Mouse (Mus musculus) hindbrain, postnatal 0 days (tissue): ENCODE results near the gene Dbf4. TPM values are rescaled to one million over a fixed set of nuclear protein-coding genes. Genes with fewer than 3 reads are reported as not detected.

Experiments
- ATAC-seq: fragments of 200-750 bp; cut with Nextera tagmentation; 2 replicates; pipeline ENCODE4 v1.8.0; 2017; ENCODE audit warnings: mild to moderate bottlenecking, moderate TSS enrichment, moderate library complexity
- DNase-seq: peaks from one replicate; pipeline ENCODE4 v3.0.0-alpha.2; 2015; ENCODE audit warnings: low spot score
- H3K27ac ChIP-seq: fragments of 300-500 bp; sonication (generic); 2 replicates; pipeline ENCODE4 v1.5.1; 2014; ENCODE audit warnings: mild to moderate bottlenecking
- H3K27me3 ChIP-seq: fragments of 300-500 bp; sonication (generic); 2 replicates; pipeline ENCODE4 v1.6.1; 2014; ENCODE audit warnings: low read length, mixed read lengths; ENCODE audit not compliant: insufficient read depth
- H3K36me3 ChIP-seq: fragments of 300-500 bp; sonication (generic); 2 replicates; pipeline ENCODE4 v1.6.1; 2014; ENCODE audit warnings: low read length, mixed read lengths; ENCODE audit not compliant: insufficient read depth
- H3K4me1 ChIP-seq: fragments of 300-500 bp; sonication (generic); 2 replicates; pipeline ENCODE4 v1.6.1; 2014; ENCODE audit warnings: antibody characterized with exemption, low read length, mixed read lengths; ENCODE audit not compliant: insufficient read depth
- H3K4me2 ChIP-seq: fragments of 300-500 bp; sonication (generic); 2 replicates; pipeline ENCODE4 v1.6.1; 2014; ENCODE audit warnings: low read depth, mild to moderate bottlenecking, low read length, moderate library complexity, mixed read lengths
- H3K4me3 ChIP-seq: fragments of 300-500 bp; sonication (generic); 2 replicates; pipeline ENCODE4 v1.5.1; 2014; ENCODE audit warnings: low read length
- H3K9ac ChIP-seq: fragments of 300-500 bp; sonication (generic); replicated peaks from 2 replicates; pipeline ENCODE4 v1.6.1; 2014; ENCODE audit warnings: mild to moderate bottlenecking, low read length, moderate library complexity, mixed read lengths
- H3K9me3 ChIP-seq: fragments of 300-500 bp; sonication (generic); 2 replicates; pipeline ENCODE4 v1.6.1; 2016; ENCODE audit warnings: low read length, mixed read lengths
- CTCF ChIP-seq: IDR thresholded peaks from 2 replicates; pipeline ENCODE4 v1.5.1; 2016; ENCODE audit warnings: antibody characterized with exemption, control low read depth, low read depth
- WGBS: fragments of 180-500 bp; shearing (Covaris S2); extraction: QIAGEN DNeasy Blood & Tissue Kit; methylation state at CpG from one replicate; pipeline ENCODE4 v1.1.7; 2014; 5-methylcytosine and 5-hydroxymethylcytosine counted together
- polyA plus RNA-seq: library from polyadenylated mRNA; unstranded; fragments of >200 nt; fragmentation: Nextera tagmentation; extraction: Ambion mirVana; gene quantifications from 2 replicates; pipeline ENCODE4 v1.2.1, GENCODE M21; 2015
- total RNA-seq: library from RNA; depleted of rRNA; stranded (reverse); fragments of >200 nt; gene quantifications from 2 replicates; pipeline ENCODE4 v1.2.3, GENCODE M21; 2014

Dbf4 gene
- total and polyA plus RNA-seq, 2 experiments from 2014 or later: 8.1 to 10.5 TPM

- ATAC-seq (no peak), DNase-seq (no peak)
- Histone ChIP-seq H3K27ac (no peak overlapping the region), H3K4me3 (no peak overlapping the region), H3K27me3 (no peaks in the 10 kb centered on the region), H3K36me3 (peaks cover 12% of the 10 kb centered on the region; the same call in 1 of the 2 replicates), H3K4me1 (no peaks in the 10 kb centered on the region), H3K9ac (no peak overlapping the region), H3K4me2 (no peak overlapping the region), H3K9me3 (no peaks in the 10 kb centered on the region)
- 63% methylated on average over 1 of the region's 1 CpGs for WGBS
- no peak for TF ChIP-seq CTCF
Observed at GRCm38 (mm10) chr5:8393891-8394583, 28.5 kb downstream of the Dbf4 start.

GRCm38 (mm10) chr5:8374297-8374906 is 48.1 kb downstream of the Dbf4 start:
- no peak for DNase-seq
- no peaks in the 10 kb centered on the region for H3K27me3 ChIP-seq
- WGBS: 90% methylated on average over 5 of the region's 5 CpGs
- no peak overlapping the region for H3K4me3 ChIP-seq
- H3K9ac ChIP-seq: no peak overlapping the region
- H3K4me1 ChIP-seq: no peaks in the 10 kb centered on the region
- no peak for TF ChIP-seq CTCF
- H3K4me2 ChIP-seq: no peak overlapping the region
- no peaks in the 10 kb centered on the region for H3K36me3 ChIP-seq
- no peak for ATAC-seq
- H3K27ac ChIP-seq: no peak overlapping the region
- H3K9me3 ChIP-seq: no peaks in the 10 kb centered on the region

- no peaks in the 10 kb centered on the region for H3K36me3 ChIP-seq
- H3K9ac ChIP-seq: no peak overlapping the region
- DNase-seq: no peak
- WGBS: 60% methylated on average over 4 of the region's 4 CpGs
- H3K4me1 ChIP-seq: no peaks in the 10 kb centered on the region
- TF ChIP-seq CTCF: no peak
- ATAC-seq: no peak
- H3K27me3 ChIP-seq: no peaks in the 10 kb centered on the region
- H3K27ac ChIP-seq: no peak overlapping the region
- no peaks in the 10 kb centered on the region for H3K9me3 ChIP-seq
- H3K4me3 ChIP-seq: no peak overlapping the region
- no peak overlapping the region for H3K4me2 ChIP-seq
Observed at GRCm38 (mm10) chr5:8373415-8373814, 49.1 kb downstream of the Dbf4 start.

- 90% methylated on average over 5 of the region's 5 CpGs for WGBS
- Histone ChIP-seq H3K36me3 (no peaks in the 10 kb centered on the region), H3K4me1 (no peaks in the 10 kb centered on the region), H3K27ac (no peak overlapping the region), H3K4me2 (no peak overlapping the region), H3K27me3 (no peaks in the 10 kb centered on the region), H3K9me3 (no peaks in the 10 kb centered on the region), H3K9ac (no peak overlapping the region), H3K4me3 (no peak overlapping the region)
- no peak for TF ChIP-seq CTCF
- DNase-seq (no peak), ATAC-seq (no peak)
Observed at GRCm38 (mm10) chr5:8368781-8369180, 53.7 kb downstream of the Dbf4 start.

- no peak for DNase-seq
- H3K27me3 ChIP-seq: no peaks in the 10 kb centered on the region
- no peaks in the 10 kb centered on the region for H3K9me3 ChIP-seq
- no peaks in the 10 kb centered on the region for H3K36me3 ChIP-seq
- peak overlapping the region; percentile 72 for H3K4me2 ChIP-seq
- H3K4me3 ChIP-seq: peak overlapping the region; percentile 85
- peak overlapping the region; percentile 94; the same call in 1 of the 2 replicates for H3K9ac ChIP-seq
- no peak for ATAC-seq
- no peak for TF ChIP-seq CTCF
- H3K27ac ChIP-seq: 0 out of 2 replicates have a peak overlapping the region, but pooled peaks have one; percentile 87
- WGBS: 46% methylated on average over 7 of the region's 7 CpGs
- H3K4me1 ChIP-seq: no peaks in the 10 kb centered on the region
Observed at GRCm38 (mm10) chr5:8368328-8368692, 54.2 kb downstream of the Dbf4 start.

GRCm38 (mm10) chr5:8367614-8368327 is 54.7 kb downstream of the Dbf4 start, which contains the start of gene Adam22:
Gene Adam22 (minus strand): TSS chr5:8368160.
- under 1% methylated on average over 48 of the region's 55 CpGs for WGBS
- peak; percentile 20; the same call in 1 of the 2 replicates for TF ChIP-seq CTCF
- ATAC-seq: peak; percentile 95

More at GRCm38 (mm10) chr5:8367614-8368327, 54.7 kb downstream of the Dbf4 start, which contains the start of gene Adam22:
- peak; percentile 91 for DNase-seq
- H3K27me3 ChIP-seq: no peaks in the 10 kb centered on the region
- peak within 1 kb of the TSS; percentile 72 for H3K4me2 ChIP-seq
- peak within 1 kb of the TSS; percentile 85 for H3K4me3 ChIP-seq
- H3K9ac ChIP-seq: peak within 1 kb of the TSS; percentile 94
- H3K4me1 ChIP-seq: no peaks in the 10 kb centered on the region
- peak within 1 kb of the TSS; percentile 87 for H3K27ac ChIP-seq
- H3K9me3 ChIP-seq: no peaks in the 10 kb centered on the region
- no peaks in the 10 kb centered on the region for H3K36me3 ChIP-seq
